Mouse (Mus musculus) right cerebral cortex, postnatal 36 days (tissue): ENCODE results near the gene Rab10.
A peak's percentile ranks its signal among the peaks of the same experiment; 100 is the strongest.
"Not testable (repeated sequence)": the region's sequence is repeated elsewhere in the genome, so short reads cannot be mapped to it uniquely, and the experiment has no call there.

Experiments used
- DNase-seq, 2 experiments: peaks; one replicate each; pipeline ENCODE4 v3.0.0; 2022; ENCODE audit warnings: low spot score in 2 of 2, mixed read lengths in 1 of 2

Gene Rab10

DNA sequence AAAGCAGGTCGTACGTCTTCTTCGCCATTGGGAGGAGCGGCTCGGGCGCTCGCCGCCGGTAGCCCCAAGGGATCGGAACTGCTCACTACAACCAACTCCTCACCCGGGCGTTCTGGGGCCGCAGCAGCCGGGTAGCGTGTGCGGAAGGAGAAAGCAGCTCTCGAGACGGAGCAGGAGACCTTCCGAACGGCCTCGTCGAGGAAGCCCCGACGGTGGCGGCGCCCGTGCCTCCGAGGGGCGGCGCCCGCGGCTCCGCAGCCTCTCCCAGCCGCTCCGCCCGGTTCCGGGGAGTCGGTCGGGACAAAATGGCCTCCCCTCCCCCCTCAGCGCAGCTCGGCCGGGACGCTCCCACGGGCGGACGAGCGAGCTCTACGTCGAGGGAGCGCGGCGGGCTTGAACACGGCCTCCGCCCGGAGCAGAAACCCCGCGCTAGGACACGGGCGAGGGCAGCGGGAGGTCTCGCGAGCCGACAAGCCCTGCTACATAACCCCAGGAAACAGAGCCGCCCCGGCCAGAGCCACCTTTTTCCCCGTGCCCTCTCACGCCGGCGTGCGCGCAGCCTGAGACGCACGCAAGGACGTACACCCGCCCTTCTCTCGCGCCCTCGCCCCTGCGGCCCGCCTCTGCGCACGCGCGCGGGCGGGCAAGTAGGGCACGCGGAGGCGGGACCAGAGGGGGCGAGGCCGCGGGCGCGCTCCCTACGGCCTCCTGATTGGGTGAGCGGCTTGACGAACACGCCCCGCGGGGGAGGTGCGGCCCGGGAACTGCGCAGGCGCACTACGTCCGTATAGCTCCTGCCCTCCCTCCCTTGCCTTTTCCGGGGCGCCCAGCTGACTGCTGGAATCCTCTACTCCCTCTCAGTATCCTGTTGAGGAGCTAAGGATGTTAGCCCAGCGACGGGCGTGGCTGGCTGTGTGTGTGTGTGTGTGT, at the start of gene Rab10:
TSS of gene Rab10 (minus strand) at position 579 of the 930 bp plus-strand sequence.
- DNase-seq: peak; percentile 99

DNA sequence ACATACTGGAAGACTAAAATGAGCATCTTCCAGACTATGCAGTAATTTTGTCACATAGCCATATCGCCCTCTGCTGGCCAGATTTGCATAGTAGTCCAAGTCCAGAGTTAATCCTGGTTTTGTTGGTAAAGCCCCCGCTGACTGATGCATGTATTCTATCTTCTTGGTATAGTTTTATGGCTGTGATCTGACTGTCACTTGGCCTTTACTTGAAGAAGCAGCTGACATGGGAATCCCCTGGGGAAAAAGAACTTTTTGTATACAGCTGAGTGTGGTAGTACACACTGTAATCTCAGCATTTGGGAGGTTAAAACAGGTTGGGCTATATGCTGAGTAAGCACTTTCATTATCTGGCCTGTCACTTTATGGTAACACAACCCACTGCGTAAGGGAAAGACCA, 49.5 kb upstream of the Rab10 start:
- peak; percentile 65 to 71 for DNase-seq

DNA sequence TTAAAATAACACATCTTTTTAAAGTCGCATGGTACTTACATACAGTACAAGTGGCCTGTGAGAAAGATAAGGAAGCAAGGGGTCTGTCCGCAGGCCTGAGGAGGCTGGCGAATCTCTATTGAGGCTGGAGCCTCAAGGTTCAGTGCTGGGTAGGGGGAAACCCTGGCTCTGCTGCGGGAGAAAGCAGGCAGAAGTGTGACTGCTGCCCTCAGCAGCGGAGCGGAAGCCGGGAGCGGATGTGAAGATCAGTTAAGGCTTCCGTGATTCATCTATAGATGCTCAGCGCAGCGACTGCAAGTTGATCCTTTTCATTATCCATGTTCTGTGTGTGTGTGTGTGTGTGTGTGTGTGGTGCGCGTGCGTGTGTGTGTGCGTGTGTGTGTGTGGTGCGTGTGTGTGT, 47.1 kb upstream of the Rab10 start:
- no peak for DNase-seq

DNA sequence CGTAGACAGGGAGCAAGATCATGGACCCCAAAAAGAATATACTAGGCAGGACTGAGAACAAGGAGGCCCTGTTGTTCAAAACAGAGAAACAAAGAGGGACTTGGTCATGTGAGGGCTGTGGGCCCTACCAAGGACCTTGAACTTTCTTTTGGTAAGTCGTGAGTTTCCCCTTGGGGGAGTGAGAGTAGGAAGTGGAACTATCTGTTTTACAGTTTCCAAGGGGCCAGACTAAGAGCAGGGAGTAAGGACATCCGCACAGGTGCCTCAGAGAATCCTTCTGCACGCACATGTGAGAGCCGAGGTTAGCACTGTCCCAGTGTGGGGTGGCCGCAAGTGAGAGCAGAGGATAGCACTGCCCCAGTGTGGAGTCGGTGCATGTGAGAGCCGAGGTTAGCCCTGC, 45.3 kb upstream of the Rab10 start:
- no peak for DNase-seq

DNA sequence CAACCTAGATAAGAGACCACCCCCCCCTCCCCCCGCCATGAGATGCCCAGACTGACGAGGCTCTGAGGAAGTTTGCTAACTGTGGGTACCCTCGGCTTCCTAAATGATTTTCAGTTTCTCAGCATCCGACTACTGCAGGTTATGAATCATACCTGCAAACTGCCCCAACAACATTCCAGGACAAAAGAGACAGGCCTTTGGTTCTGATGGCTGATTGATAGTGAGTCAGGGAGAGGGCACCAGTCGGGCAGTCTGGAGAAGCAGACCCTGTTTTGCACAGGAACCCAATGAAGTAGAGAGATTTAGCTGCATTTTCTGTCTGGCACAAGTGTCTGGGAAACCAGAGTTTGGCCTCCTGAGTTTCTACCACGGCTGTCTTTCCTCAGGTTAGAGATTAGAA, 42.4 kb upstream of the Rab10 start:
- no peak for DNase-seq

DNA sequence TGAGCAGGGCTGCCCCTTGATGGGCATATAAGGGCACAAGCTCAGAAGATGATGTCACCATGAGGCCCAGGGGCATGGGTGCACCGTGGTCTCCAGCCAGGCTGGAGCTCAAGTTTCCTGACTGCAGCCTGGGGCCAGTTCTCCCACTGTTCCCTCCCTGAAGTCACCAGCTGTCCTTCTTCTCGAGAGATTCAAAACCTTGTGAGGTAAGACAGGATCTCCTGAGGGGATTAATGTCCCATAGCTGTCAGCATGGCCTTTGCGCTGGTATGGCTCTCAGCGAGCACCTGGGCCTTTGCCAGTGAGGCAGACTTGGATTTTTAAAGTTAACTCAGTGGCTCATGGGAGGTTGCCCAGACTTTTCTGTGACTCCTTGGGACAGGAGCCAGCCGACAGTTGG, 40.4 kb upstream of the Rab10 start:
- no peak for DNase-seq

DNA sequence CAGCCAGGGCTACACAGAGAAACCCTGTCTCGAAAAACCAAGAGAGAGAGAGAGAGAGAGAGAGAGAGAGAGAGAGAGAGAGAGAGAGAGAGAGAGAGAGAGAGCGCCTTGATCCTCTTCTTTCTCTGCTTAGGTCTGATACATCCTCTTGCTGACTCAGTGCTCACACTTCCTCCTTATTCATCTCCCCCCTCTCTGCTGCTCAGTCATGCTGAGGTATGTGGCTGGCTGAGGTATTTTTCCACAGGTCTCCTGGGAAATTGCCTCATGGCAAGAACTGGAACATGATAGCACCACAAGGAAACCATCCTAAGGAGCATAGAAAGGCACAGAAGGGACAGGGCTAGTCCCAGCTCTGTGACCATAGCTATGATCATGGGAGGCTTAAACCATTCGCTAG, 39.6 kb upstream of the Rab10 start:
- DNase-seq: no peak

DNA sequence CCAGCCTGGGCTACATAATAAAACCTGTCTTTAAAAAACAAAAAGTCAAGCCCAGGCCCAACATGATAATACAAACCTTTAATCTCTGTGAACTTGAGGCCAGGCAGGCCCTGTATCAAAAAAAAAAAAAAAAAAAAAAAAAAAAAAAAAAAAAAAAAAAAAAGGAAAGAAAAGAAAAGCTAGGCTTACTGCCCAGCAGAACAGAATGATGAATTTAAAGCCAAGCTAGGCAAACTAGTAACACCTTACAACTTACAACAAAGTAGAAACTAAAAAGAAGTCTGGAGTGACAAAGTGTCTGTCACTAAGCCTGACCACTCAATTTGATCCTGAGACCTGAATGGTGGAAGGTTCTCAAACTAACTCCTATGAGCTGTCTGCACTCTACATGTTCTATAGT, 37.9 kb upstream of the Rab10 start:
- no peak for DNase-seq

DNA sequence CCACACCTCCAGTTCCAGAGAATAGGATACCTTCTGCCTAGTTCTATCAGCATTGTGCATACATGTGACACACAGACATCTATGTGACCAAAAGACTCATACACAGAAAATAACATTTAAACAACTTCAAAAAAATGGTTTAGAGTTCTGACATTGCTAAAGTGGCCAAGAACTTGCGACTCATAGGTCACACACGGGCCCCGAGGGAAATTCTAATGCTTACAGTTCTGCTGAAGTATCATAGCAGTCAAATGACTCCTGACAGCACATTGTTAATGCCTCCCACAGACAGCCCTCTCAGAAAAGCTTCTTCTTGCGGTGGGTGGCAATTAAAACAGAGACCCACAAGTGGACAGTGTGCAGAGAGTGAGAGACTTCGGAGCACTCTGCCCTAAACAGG, 35.3 kb upstream of the Rab10 start:
- DNase-seq: no peak

DNA sequence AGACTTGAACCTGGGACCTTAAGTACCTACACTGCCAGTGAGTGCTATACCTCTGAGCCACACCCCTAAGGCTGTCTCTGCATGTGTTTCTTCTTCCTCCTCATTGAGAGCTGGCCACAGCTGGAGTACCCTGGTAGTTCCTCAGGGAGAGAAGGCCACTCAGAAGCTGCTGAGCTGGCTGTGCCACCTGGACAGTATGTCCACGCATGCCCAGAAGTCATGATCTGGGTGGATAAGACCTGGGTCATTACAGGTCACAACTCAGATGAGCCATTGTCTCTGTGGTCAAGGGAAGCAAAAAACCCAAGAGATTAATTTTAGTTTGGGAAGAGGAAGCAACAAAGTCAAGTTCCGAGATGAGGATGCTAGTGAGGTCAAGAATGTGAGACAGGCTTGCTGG, 34.4 kb upstream of the Rab10 start:
- no peak for DNase-seq

DNA sequence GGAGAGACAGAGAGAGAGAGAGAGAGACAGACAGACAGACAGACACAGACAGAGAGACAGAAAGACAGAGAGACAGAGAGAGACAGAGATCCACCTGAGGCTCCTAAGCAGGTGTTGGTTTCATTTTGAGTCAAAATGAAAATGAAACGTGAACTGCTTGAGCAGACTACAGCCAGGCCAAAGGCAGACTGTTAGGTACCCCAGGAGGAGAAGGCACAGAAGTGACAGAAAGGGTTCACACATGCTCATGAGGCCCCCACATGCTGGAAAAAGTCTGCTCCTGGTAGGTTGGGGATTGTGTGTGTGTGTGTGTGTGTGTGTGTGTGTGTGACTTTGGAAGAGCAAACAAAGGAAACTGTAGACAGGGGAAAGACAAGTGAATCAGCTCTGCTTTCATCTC, 29.2 kb upstream of the Rab10 start:
- DNase-seq: no peak

DNA sequence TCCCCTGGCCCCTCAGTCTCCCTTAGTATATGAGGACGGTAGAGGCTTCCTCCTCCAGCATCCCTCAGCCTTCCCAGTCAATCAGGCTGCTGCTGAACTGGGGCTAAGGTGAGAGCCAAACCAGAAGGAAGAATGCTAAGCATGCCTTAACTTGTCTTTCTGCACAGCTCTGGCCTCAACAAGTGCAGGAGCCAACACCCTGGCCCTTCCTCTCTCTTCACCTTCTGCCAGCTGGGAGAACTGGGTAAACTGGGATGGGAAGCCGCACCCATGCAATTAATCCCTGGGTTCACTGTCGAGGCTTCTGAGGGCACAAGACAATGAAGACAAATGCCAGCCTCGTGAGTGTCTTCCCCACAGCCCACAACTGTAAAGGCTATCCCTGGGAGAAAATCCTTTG, 19.9 kb upstream of the Rab10 start:
- no peak for DNase-seq

DNA sequence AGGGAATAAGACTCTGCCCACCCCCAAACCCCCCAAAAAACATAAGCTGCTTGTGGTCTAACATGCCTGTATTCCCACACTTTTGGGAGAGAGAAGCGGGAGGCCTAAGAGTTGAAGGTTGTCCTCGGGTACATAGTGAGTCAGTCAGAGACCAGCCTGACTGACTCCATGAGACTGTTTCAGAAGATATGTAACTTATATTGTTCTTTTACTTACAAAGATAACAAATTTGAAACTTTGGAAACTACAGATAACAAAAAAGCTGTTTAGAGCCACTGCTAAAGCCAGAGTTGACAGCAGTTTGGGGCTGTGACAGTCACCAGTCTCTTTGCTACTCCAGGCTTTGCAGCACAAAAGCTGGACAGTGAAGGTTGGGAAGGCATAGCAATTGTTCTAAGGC, 15.5 kb upstream of the Rab10 start:
- DNase-seq: no peak

DNA sequence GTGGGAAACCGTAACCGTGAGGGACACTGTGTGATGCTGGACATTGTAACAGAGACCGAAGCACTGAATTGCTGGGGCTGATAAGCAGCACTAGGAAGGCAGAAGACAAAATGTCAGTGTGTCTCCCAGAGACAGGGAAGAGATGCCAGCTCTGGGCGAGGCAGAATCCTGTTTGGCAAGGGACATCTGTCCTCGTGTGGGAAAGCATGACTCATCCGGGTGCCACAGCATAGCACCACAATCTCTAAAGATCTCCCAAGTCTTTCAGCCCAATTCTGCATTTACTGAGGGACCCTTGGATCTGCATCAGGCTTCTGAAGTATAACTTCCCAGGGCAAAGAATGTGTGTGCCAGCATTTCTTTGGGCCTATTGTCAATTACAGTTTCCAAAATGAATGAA, 13.5 kb upstream of the Rab10 start:
- peak; percentile 49 to 60 for DNase-seq

DNA sequence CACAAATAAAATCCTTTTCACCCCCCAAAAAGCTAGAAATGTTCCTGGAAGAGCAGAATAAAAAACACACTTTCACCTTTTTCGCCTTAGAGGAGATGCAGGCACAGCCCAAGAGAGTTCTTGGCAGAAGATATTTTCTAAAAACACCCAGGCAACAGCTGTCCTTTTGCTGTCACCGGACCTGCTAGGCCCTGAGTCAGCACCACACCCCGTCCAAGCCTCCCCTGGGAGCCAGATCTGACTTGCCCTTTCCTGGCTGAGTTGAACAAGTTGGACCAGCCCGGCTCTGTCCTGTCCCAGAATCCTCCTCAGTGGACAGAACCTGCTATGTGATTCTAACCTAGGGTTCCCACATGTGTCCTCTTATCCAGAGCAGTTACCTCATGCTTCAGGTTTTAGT, 9.6 kb upstream of the Rab10 start:
- no peak for DNase-seq

DNA sequence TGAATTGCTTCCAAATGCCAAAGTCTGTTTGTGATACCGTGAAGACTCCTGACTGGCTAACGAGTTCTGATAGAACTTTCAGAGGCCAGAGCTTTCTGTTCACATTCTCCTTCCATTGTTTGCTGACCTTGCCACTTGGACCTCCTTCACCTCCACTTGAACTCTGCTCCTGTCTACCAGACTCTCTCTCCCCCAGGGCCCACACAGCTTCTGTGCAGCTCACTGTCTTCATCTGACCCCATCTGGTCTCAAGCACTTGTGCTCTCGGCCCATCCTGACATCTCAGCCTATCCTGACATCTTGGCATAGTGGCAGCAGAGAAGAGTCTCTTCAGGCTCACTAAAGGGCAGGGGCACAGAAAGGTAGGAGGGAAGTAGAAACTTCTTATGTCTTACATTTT, 7.2 kb upstream of the Rab10 start:
- DNase-seq: no peak

DNA sequence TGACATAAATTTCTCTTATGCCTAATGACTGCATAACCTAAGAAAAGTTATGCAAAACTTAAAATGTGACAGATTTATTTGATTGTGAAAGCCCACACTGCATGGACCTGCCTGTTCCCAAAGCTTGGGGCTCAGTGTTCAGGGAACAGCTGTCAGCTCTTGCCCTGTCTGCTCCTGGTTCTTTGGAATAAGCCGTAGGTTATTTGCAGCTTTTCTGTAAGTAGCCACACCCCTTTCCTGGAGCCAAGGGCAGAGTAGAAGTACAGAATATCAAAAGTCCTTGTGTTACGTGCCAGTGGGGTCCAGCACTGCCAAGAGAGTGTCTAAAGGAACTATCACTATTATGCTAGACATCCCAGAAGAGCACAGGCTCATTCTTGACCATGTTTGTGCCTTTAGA, 6.3 kb upstream of the Rab10 start:
- DNase-seq: no peak

DNA sequence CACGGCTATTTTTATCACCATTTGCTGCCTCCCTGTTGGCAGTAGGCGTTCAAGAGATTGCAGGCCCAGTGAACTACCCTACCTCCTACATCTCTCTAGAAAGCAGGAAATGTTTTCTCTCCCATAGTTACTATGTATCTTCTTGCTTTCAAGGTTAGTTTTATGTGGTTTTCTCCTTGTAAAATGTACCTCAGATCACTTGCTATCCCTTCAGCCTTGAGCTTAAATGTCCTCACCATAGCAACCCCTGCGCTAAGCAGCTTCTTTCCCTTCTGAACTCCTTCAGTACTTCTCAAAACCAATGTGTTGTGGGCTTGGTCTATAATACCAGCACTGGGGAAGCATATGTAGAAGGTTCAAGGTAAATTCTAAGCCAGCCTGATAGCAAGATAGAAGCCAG, 3.1 kb upstream of the Rab10 start:
- DNase-seq: no peak

DNA sequence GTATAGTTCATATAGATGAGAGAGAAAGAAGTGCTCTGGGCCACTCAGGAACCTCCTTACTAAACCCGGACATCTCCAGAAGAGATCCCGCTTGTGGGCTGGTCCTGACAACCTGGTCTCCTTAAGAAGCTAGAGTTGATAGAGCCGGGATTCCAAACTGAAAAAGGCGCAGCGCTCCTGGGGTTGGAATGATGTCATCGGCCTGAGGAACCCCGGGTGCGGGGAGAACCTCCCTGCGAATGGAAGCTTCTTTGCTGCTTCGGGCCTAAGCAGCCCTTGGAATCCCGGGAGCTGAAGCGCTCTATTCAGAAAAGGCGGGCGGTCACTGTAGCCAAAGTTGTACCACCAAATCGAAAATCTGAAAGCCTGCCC, 538 bp upstream of the Rab10 start:
- DNase-seq: no peak

DNA sequence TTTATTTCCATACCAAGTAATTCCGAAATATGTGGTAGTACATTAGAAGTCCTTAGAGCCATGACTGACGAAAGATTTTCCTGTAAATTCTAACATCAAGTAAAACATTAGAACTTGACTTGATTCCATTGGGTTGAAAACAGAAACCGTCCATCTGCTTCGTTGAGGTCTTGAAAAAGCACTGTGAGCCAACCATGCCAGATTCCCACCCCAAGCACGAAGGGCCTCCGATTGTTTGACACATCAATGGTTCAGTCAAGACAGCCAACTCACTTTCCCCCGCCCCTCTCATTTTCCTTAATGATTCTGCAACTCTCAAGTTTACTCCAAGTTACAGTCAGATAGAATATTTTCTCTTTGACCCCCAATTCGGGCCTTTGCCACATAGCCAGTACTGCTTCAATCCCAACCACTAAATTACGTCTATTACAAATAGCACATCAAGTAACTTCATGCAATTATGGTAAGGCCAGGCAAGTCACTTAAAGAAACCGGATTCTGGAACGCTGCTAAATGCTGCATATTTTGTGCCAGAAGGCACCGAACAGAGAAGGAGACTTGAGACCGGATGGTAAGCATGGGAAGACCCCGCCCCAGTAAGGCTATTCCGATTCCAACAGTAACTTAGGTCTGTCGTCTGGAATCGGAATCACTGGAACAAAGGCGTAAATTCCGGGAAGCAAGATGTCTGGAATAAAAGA, 1.1 kb downstream of the Rab10 start:
- DNase-seq: no peak

DNA sequence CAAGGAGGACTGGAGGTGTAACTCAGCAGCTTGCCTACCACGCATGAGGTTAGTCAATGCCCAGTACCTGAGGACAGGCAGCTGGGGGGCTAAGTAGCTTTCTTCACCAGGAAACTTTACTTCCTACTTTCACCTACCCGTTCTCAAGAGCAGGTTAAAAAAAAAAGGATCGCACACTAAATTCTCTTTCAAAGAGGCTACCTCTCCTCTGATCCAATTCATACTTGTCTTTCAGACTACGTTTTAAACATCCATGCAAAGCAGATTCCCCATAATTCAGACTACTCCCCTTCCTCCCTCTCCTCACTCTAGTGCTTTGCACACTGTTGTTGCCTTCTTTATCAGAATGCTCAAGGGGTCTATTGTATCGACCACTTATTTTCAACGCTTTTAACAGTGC, 2.2 kb downstream of the Rab10 start:
- no peak for DNase-seq

DNA sequence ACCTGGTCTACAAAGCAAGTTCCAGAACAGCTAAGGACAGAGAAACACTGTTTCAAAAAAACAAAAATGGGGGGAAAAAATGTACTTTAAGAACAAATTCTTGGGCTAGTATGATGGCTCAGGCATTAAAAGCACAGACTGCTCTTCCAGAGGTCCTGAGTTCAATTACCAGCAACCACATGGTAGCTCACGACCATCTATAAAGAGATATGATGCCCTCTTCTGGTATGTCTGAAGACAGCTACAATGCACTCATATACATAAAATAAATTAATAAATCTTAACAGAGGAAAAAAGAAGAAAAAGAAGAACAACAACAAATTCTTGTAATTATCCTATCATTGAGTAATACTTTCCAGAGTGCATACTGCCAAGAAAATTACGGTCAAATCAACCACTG, 4.5 kb downstream of the Rab10 start:
- DNase-seq: no peak

DNA sequence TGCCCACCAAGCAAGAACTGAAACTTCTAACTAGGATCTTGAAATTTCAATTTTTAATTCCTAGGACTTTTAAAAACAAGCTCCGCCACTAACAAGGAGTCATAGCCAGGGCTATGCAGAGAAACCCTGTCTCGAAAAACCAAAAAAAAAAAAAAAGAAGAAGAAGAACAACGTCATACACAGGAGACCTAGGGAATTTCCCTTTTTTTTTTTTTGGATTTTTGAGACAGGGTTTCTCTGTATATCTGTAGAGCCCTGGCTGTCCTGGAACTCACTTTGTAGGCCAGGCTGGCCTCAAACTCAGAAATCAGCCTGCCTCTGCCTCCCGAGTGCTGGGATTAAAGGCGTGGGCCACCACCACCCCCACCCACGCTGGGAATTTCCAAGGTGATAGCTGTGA, 12.1 kb downstream of the Rab10 start:
- DNase-seq: not testable (repeated sequence)
